Mouse (Mus musculus) C3H10T1/2 (cell line): ENCODE measurements around the gene Usp42. TPM values are rescaled to one million over a fixed set of nuclear protein-coding genes. Genes with fewer than 3 reads are reported as not detected.

Experiments used
- polyA plus RNA-seq, 2 experiments: library from polyadenylated mRNA; unstranded; fragments of >200 nt; fragmentation: generic; extraction: Trizol; gene quantifications; one replicate each; pipeline ENCODE4 v1.2.1; 2012; ENCODE audit warnings: missing spikeins in 2 of 2

Gene Usp42
- 1 to 10 TPM; 2.6 to 4.7 TPM for polyA plus RNA-seq

GRCm38 (mm10) chr5:143732180-143732891, at the start of gene Usp42:
Gene Usp42 (minus strand): TSS chr5:143732280.

Other genes starting within 250 kb of the Usp42 start
- 100 to 1,000 TPM; 173 to 250 TPM for gene Rac1, start 204.2 kb downstream of the Usp42 start, polyA plus RNA-seq
- 10 to 100 TPM in 1 of 2 experiments, 1 to 10 TPM in 1; 2.4 to 16.4 TPM for gene Cyth3, start 109.8 kb downstream of the Usp42 start, polyA plus RNA-seq
- 10 to 100 TPM in 1 of 2 experiments, 1 to 10 TPM in 1; 4.2 to 15.4 TPM for gene Eif2ak1, start 85.5 kb upstream of the Usp42 start, polyA plus RNA-seq
- under 1 TPM; 0.04 to 0.26 TPM for gene Ankrd61, start 165.4 kb upstream of the Usp42 start, polyA plus RNA-seq
- 100 to 1,000 TPM in 1 of 2 experiments, 10 to 100 TPM in 1; 48.8 to 214 TPM for gene Aimp2, start 177.6 kb upstream of the Usp42 start, polyA plus RNA-seq
- gene Pms2, start 177.7 kb upstream of the Usp42 start, polyA plus RNA-seq: 1 to 10 TPM; 1.1 to 3.3 TPM
- gene Gm42421, start 195.9 kb upstream of the Usp42 start, polyA plus RNA-seq: under 1 TPM in 1 of 2 experiments, not detected in 1; 0.21 TPM
- gene Rsph10b, start 200.8 kb upstream of the Usp42 start, polyA plus RNA-seq: under 1 TPM in 1 of 2 experiments, not detected in 1; 0.32 TPM